Mouse (Mus musculus): ENCODE results near the gene Traip. TPM values are rescaled to one million over a fixed set of nuclear protein-coding genes. Genes with fewer than 3 reads are reported as not detected.

Gene Traip
- polyA plus RNA-seq, 1 experiment from 2014 or later, result 31.5 TPM

- WGBS, result 89% methylated on average over 10 of the region's 10 CpGs
- Histone ChIP-seq H3K27me3 (no peaks in the 10 kb centered on the region), H3K4me3 (no peak overlapping the region), H3K27ac (no peak overlapping the region), H3K4me1 (peaks cover 5% of the 10 kb centered on the region; the same call in 1 of the 2 replicates), H3K4me2 (no peak overlapping the region), H3K9ac (no peak overlapping the region), H3K9me3 (no peaks in the 10 kb centered on the region), H3K36me3 (peaks cover 54% of the 10 kb centered on the region)
- ATAC-seq (ENCODE audit: borderline replicate concordance, extremely low read depth, low FRiP score, low TSS enrichment), result no peak
Observed at GRCm38 (mm10) chr9:107961351-107961762, 11.4 kb downstream of the Traip start.

GRCm38 (mm10) chr9:107961881-107962280, 11.9 kb downstream of the Traip start:
- Histone ChIP-seq H3K4me1 (peaks cover 5% of the 10 kb centered on the region; the same call in 1 of the 2 replicates), H3K27ac (no peak overlapping the region), H3K36me3 (peaks cover 51% of the 10 kb centered on the region), H3K4me2 (no peak overlapping the region), H3K27me3 (no peaks in the 10 kb centered on the region), H3K9ac (no peak overlapping the region), H3K9me3 (no peaks in the 10 kb centered on the region), H3K4me3 (no peak overlapping the region)
- no peak for ATAC-seq (ENCODE audit: borderline replicate concordance, extremely low read depth, low FRiP score, low TSS enrichment)
- 48% methylated on average over 5 of the region's 5 CpGs for WGBS

GRCm38 (mm10) chr9:107962916-107963315, 13.0 kb downstream of the Traip start:
- Histone ChIP-seq H3K27me3 (no peaks in the 10 kb centered on the region), H3K9me3 (no peaks in the 10 kb centered on the region), H3K9ac (no peak overlapping the region), H3K4me3 (no peak overlapping the region), H3K4me1 (peaks cover 5% of the 10 kb centered on the region; the same call in 1 of the 2 replicates), H3K36me3 (peaks cover 42% of the 10 kb centered on the region), H3K4me2 (no peak overlapping the region), H3K27ac (no peak overlapping the region)
- no peak for ATAC-seq (ENCODE audit: borderline replicate concordance, extremely low read depth, low FRiP score, low TSS enrichment)
- WGBS, result 90% methylated on average over 9 of the region's 9 CpGs

GRCm38 (mm10) chr9:107963700-107964099, 13.8 kb downstream of the Traip start:
- no peaks in the 10 kb centered on the region for H3K27me3 ChIP-seq
- H3K9ac ChIP-seq, result no peak overlapping the region
- peaks cover 5% of the 10 kb centered on the region; the same call in 1 of the 2 replicates for H3K4me1 ChIP-seq
- no peak overlapping the region for H3K4me3 ChIP-seq
- H3K4me2 ChIP-seq, result no peak overlapping the region
- H3K36me3 ChIP-seq, result peaks cover 42% of the 10 kb centered on the region
- H3K9me3 ChIP-seq, result no peaks in the 10 kb centered on the region
- no peak overlapping the region for H3K27ac ChIP-seq
- WGBS, result 13% methylated on average over 5 of the region's 5 CpGs
- peak; percentile 55; the same call in 1 of the 2 replicates for ATAC-seq (ENCODE audit: borderline replicate concordance, extremely low read depth, low FRiP score, low TSS enrichment)

GRCm38 (mm10) chr9:107964681-107965080, 14.7 kb downstream of the Traip start:
- Histone ChIP-seq H3K4me3 (no peak overlapping the region), H3K4me1 (peaks cover 5% of the 10 kb centered on the region; the same call in 1 of the 2 replicates), H3K4me2 (no peak overlapping the region), H3K27ac (no peak overlapping the region), H3K27me3 (no peaks in the 10 kb centered on the region), H3K9ac (no peak overlapping the region), H3K9me3 (no peaks in the 10 kb centered on the region), H3K36me3 (peaks cover 40% of the 10 kb centered on the region)
- WGBS, result 90% methylated on average over 9 of the region's 9 CpGs
- ATAC-seq (ENCODE audit: borderline replicate concordance, extremely low read depth, low FRiP score, low TSS enrichment), result no peak

GRCm38 (mm10) chr9:107966676-107967075, 16.7 kb downstream of the Traip start:
- 80% methylated on average over 10 of the region's 10 CpGs for WGBS
- Histone ChIP-seq H3K9me3 (no peaks in the 10 kb centered on the region), H3K4me1 (peaks cover 9% of the 10 kb centered on the region; the same call in 1 of the 2 replicates), H3K4me2 (no peak overlapping the region), H3K36me3 (peaks cover 27% of the 10 kb centered on the region), H3K4me3 (no peak overlapping the region), H3K27me3 (no peaks in the 10 kb centered on the region), H3K27ac (no peak overlapping the region), H3K9ac (no peak overlapping the region)
- no peak for ATAC-seq (ENCODE audit: borderline replicate concordance, extremely low read depth, low FRiP score, low TSS enrichment)

GRCm38 (mm10) chr9:107967437-107967836, 17.5 kb downstream of the Traip start:
- ATAC-seq (ENCODE audit: borderline replicate concordance, extremely low read depth, low FRiP score, low TSS enrichment), result no peak
- 81% methylated on average over 6 of the region's 6 CpGs for WGBS
- H3K9me3 ChIP-seq, result no peaks in the 10 kb centered on the region

GRCm38 (mm10) chr9:107968531-107968930, 18.6 kb downstream of the Traip start:
- 86% methylated on average over 7 of the region's 7 CpGs for WGBS
- no peak overlapping the region for H3K4me3 ChIP-seq
- ATAC-seq (ENCODE audit: borderline replicate concordance, extremely low read depth, low FRiP score, low TSS enrichment), result no peak

More at GRCm38 (mm10) chr9:107967437-107967836, 17.5 kb downstream of the Traip start:
- Histone ChIP-seq H3K4me1 (peaks cover 11% of the 10 kb centered on the region; the same call in 1 of the 2 replicates), H3K27me3 (no peaks in the 10 kb centered on the region), H3K27ac (no peak overlapping the region), H3K4me2 (no peak overlapping the region), H3K9ac (no peak overlapping the region), H3K4me3 (no peak overlapping the region), H3K36me3 (peaks cover 21% of the 10 kb centered on the region)

GRCm38 (mm10) chr9:107970311-107970710, 20.4 kb downstream of the Traip start:
- Histone ChIP-seq H3K9ac (no peak overlapping the region), H3K4me3 (no peak overlapping the region), H3K9me3 (no peaks in the 10 kb centered on the region), H3K27me3 (no peaks in the 10 kb centered on the region), H3K36me3 (peaks cover 12% of the 10 kb centered on the region), H3K4me1 (peaks cover 12% of the 10 kb centered on the region; the same call in 1 of the 2 replicates), H3K4me2 (no peak overlapping the region), H3K27ac (no peak overlapping the region)
- WGBS, result 65% methylated on average over 5 of the region's 5 CpGs
- ATAC-seq (ENCODE audit: borderline replicate concordance, extremely low read depth, low FRiP score, low TSS enrichment), result no peak

More at GRCm38 (mm10) chr9:107968531-107968930, 18.6 kb downstream of the Traip start:
- H3K9ac ChIP-seq, result no peak overlapping the region
- peaks cover 17% of the 10 kb centered on the region for H3K36me3 ChIP-seq
- no peaks in the 10 kb centered on the region for H3K27me3 ChIP-seq
- H3K27ac ChIP-seq, result no peak overlapping the region
- no peak overlapping the region for H3K4me2 ChIP-seq
- H3K9me3 ChIP-seq, result no peaks in the 10 kb centered on the region
- peaks cover 11% of the 10 kb centered on the region; the same call in 1 of the 2 replicates for H3K4me1 ChIP-seq

- no peak overlapping the region for H3K4me3 ChIP-seq
- no peaks in the 10 kb centered on the region for H3K27me3 ChIP-seq
- H3K4me1 ChIP-seq, result peaks cover 12% of the 10 kb centered on the region; the same call in 1 of the 2 replicates
- H3K9me3 ChIP-seq, result no peaks in the 10 kb centered on the region
- WGBS, result 64% methylated on average over 8 of the region's 8 CpGs
- no peak overlapping the region for H3K27ac ChIP-seq
- H3K9ac ChIP-seq, result no peak overlapping the region
- no peak overlapping the region for H3K4me2 ChIP-seq
- peak; percentile 23; the same call in 1 of the 2 replicates for ATAC-seq (ENCODE audit: borderline replicate concordance, extremely low read depth, low FRiP score, low TSS enrichment)
- H3K36me3 ChIP-seq, result peaks cover 12% of the 10 kb centered on the region
Observed at GRCm38 (mm10) chr9:107971690-107972541, 22.0 kb downstream of the Traip start.

GRCm38 (mm10) chr9:107974491-107975171, 24.7 kb downstream of the Traip start:
- no peaks in the 10 kb centered on the region for H3K9me3 ChIP-seq
- no peak overlapping the region for H3K4me3 ChIP-seq
- no peaks in the 10 kb centered on the region for H3K27me3 ChIP-seq
- H3K36me3 ChIP-seq, result peaks cover 5% of the 10 kb centered on the region
- peaks cover 12% of the 10 kb centered on the region; the same call in 1 of the 2 replicates for H3K4me1 ChIP-seq
- peak overlapping the region; percentile 31; the same call in 1 of the 2 replicates for H3K27ac ChIP-seq
- no peak overlapping the region for H3K4me2 ChIP-seq
- 69% methylated on average over 10 of the region's 10 CpGs for WGBS
- ATAC-seq (ENCODE audit: borderline replicate concordance, extremely low read depth, low FRiP score, low TSS enrichment), result no peak
- no peak overlapping the region for H3K9ac ChIP-seq

Measured in lung, embryonic 15.5 days (tissue).